Mouse (Mus musculus) left cerebral cortex, postnatal 4 days (tissue): ENCODE data around the gene Sgk1. TPM values are rescaled to one million over a fixed set of nuclear protein-coding genes. Genes with fewer than 3 reads are reported as not detected.

Source experiments
- DNase-seq: peaks from one replicate; pipeline ENCODE4 v3.0.0-alpha.2; 2022
- intact Hi-C: fragments of 180-260 bp; cut with DNase I; formaldehyde crosslinking; loops from one replicate; pipeline ENCODE4 v1.15.1; 2025
- total RNA-seq, 2 experiments: library from RNA; stranded (reverse); gene quantifications; 2 replicates each; pipeline ENCODE4 v1.2.3; 2021

Gene Sgk1
- 10 to 100 TPM; 70.3 to 86.9 TPM for total RNA-seq

DNA sequence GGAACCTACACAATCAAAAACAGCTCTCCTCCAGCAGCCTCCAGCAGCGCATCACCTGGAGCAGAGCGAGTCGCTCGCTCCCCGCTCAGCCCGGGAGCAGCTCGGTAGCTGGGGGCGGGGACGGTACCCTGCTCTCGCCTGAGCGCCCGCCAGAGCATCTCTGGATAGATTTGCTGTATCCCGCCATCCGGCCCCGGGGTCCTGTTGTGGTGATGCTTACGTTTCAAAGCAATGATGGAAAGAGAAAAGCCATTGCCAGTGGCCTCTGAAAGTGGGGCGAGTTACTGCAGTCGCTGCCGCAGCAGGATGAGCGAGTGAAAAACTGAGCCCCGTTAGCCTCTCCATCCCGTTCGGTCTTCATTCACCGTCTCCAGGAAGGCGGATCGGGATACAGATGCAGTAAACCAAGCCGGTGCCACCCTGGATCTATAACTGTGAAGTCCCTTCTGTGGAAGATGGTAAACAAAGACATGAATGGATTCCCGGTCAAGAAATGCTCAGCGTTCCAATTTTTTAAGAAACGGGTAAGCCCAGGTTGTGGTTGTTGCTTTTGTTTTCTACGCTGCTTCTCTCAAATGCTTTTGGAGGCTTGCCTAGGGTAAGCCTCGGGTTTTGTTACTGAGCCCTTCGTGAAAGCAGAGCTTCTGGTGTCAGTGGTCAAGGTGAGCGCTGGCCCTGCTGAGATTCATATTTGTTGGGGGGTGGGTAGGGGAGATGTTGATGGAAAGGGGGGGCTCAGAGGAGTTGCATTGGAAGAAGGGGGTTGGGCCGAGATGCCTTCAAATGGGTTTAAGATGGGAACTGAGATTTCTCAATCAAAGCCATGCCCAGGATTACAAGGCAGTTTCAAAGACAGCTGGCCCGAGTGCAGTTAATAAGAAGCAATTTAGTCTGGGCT, at the start of gene Sgk1:
TSS of gene Sgk1 (plus strand) at position 1 of the 898 bp plus-strand sequence.
- intact Hi-C loops, result loop anchor here (2.0 to 10.0 kb wide), 4 partner anchors 112 to 415 kb away; no protein-coding TSS in a partner anchor
- peak; percentile 70 for DNase-seq

DNA sequence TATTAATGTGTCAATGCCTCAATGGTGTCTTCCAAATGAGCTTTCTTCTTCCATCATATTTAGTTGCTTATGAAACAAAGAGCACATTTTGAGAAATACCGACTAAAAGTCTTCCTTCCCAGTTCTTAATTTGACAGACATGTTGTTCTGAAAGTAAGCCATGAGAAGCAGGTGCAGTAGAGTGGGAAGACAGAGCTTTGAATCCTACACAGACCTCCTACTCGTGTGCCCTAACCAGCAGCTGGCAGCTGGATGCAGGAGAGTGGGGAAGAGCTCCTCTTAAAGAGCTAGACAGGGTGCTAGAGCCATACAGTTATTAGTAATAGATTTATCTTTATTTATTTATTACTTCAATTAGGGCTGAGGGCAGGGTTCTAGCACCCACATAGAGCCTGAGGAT, 49.7 kb upstream of the Sgk1 start:
- no peak for DNase-seq
- intact Hi-C loops, result no loop called here

DNA sequence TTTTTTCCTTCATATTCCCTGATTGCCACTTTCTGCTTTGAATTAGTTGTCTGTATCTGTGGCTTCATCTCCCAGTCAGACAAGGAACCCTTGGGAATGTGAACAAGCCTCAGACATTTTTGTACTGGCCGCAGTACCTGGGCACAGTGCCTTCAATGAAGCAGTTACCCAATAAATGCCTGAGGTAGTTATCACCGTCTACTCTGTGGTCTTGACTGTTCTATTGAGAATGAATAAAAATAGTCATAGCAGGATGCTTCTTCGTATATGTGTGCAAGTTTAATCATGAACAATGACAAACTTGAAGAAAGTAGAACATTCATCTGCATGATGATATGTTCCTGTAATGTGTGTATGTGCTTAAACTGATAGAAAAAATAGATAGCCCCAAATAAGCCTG, 48.2 kb upstream of the Sgk1 start:
- DNase-seq, result no peak
- intact Hi-C loops, result no loop called here

DNA sequence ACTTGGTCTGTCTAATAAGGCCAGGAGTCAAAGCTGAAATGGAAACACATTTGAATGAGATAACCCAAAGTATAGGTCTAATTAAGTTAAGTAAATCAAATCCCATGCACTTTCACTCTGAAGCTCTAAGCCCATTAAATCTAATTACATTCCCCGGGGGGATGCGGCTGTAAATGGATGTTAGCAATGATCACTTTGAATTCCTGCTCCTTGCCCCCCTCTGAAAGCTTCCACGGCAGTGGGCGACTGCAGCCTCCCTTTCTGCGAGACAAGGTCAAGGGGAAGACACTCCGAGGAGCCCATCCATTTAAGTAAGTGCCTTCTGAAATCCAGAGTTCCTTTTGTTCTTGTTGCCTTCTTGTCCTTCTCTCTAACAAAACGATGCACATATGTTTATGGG, 46.9 kb upstream of the Sgk1 start:
- no peak for DNase-seq
- intact Hi-C loops, result no loop called here

DNA sequence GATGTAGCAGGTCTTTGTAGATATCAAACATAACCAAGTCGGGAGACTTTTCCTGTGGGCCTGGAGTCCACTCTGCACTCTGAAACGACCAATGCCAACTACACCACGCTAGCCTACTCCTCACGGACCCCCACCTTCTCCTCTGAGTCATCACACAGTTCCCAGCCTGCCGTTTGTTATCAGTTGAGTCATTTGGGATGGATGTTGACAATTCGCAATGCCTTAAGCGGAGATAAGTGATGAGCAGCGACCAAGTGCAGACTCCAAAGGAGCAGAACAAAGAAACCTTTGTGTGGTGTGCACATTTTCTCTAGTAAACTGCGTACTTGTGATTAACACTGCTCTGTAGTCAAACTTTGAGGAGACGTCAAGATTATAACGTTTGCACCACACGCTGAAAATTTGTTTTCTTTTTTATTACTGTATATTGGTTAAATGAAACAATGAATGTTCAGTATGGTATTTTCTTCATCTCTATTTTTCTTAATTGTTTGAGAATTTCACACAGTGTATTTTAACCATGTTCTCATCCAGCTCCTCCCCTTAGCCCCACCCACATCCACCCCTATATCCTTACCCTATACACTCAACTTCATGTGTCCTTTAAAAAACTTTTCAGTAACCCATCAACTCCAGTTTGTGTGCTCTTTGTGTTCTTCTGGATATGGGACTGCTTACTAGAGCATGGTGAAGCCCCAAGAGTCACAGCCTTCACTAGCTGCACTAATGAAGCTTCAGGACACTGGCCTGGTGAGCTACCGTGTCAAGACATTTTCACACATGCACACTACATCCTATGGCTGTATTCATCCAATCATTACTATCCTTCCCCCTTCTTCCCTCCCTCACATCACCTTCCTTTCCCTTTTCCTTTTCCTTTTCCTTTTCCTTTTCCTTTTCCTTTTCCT, 42.5 kb upstream of the Sgk1 start:
- no peak for DNase-seq
- intact Hi-C loops, result no loop called here

DNA sequence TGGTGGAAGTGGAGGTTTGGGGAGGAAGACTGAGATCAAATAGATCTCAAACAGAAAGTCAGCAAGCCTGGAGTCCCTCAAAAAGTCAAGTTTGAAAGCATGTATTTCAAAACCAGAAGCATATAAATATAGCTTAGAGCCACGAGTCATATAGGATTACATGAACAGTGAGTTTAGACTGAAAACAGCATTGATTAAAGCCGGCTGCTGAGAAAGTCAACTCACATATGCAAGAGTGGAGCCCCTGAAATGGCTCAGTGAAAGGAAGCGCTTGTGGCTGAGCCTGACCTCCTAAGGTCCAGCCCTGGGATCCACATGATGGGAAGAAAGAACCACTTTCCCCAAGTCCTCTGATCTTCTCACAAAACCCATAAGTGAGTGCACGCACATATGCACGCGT, 38.7 kb upstream of the Sgk1 start:
- intact Hi-C loops, result no loop called here
- no peak for DNase-seq

DNA sequence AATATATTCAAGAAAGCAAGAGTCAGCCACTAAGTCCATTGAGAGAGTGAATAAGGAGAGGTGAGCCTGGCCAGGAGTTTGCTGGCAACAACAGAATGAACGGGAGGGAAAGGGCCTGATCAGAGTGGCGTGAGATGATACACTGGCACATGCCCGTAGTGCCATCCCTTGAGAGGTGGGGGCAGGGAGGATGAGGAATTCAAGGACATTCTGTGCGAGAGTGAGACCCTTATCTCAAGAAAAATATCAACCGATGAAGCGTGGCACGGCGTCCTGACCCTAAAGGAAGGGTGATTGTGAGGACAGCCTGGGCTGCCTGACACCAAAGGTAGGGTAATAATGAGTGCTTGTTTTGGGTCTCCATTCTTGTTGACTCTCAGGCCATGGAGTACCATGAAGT, 38.1 kb upstream of the Sgk1 start:
- intact Hi-C loops, result no loop called here
- DNase-seq, result peak; percentile 14

DNA sequence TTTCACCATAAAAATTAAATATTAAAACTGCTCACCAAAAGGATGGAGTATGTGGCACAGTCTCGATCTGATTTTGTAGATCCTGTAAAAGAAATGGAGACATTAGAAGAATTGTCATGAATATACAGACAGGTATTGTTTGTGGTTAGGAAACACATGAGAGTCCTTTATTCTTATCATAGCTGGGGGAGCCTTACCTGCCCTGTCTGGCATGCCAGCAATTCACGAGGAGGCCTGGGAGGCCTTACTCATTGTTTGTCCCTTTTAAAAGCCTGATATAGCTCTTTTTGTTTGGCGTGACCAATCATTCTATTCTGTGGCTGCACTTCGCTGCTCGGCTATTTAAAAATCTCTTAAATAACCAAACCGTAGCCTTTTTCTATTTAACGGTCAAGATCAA, 37.6 kb upstream of the Sgk1 start:
- intact Hi-C loops, result no loop called here
- DNase-seq, result no peak

DNA sequence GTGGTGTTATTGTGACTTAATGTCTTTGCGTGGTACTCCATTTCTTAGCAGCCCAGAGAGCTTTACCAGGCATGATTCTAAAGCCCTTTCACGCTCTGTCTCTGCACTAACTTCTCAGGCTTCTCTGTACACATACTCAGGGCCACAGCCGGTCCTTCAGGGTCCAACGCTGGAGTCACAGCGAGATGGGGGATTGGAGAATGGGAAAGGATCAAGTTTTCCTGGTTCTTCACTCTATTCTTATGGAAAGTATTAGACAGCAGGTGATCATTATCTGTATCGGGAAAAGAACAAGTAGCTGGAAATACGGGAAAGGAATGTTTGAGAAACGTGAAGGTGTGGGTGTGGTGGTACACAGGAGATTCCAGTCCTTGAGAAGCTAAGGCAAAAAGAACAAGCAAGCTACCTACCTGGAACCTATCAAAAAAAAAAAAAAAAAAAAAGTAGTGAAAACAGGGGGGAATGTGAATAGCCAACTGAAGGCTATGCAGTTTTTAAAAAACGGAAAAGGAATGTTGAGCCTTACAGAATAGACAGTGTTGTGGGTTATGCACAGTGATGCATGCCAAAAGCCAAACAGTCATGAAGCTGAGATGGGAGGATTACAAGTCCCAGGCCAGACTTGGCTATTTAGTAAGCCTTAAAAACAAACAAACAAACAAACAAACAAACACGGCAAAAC, 36.2 kb upstream of the Sgk1 start:
- intact Hi-C loops, result no loop called here
- DNase-seq, result no peak

DNA sequence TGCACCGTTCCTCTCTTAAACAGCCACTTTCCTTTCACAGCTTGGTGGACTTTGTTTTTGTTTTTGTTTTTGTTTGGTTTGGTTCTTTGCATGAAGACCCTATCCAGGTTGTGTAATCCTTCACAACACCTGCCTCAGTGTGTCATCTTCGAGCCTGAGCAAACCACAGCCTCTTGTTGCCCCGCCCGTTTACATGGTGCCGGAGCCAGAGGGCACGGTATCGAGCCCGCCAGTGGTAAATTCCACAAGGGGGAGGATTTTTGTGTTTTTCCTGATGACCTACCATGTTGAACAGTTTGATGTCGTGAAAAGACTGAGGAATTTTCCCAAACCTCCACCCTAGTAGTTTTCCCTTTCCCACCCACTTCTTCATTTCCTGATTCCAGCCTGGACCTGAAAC, 35.6 kb upstream of the Sgk1 start:
- no peak for DNase-seq
- intact Hi-C loops, result no loop called here

DNA sequence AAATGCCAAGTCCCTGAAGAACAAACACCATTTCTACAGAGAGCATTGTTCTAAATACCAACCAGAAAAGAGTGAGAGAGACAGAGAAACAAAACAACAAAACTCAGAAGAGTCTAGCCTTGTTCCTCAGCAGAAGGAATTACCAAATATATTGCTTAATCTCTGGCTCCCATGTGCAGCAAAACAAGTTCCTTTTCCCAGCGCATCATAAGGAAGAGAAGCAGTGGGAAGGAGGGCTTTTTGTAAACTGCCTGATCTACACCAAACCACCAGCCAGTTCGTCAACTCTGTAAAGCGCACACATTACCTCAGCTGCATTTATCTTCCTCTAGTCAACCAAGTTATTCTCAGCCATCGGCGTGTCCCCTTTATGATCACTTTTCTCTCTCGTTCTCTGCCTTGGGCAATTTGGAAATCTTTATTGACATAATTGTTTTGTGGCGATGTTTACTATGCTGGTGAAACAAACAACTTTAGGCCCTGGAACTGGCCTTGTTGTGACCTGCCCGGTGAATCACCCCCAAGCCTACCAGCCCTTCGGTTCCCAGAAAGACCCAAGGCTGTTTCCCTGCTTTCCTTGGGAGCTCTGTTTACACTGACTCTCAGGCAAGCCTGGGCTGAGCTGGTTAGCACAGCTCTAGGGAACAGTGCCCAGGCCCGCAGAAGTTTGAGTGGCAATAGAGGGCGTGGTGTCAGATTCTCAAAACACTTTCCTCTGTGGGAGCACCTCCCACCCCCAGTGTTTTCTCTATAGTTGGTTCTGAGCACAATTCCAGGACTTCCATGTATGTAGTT, 34.8 kb upstream of the Sgk1 start:
- DNase-seq, result no peak
- intact Hi-C loops, result no loop called here

DNA sequence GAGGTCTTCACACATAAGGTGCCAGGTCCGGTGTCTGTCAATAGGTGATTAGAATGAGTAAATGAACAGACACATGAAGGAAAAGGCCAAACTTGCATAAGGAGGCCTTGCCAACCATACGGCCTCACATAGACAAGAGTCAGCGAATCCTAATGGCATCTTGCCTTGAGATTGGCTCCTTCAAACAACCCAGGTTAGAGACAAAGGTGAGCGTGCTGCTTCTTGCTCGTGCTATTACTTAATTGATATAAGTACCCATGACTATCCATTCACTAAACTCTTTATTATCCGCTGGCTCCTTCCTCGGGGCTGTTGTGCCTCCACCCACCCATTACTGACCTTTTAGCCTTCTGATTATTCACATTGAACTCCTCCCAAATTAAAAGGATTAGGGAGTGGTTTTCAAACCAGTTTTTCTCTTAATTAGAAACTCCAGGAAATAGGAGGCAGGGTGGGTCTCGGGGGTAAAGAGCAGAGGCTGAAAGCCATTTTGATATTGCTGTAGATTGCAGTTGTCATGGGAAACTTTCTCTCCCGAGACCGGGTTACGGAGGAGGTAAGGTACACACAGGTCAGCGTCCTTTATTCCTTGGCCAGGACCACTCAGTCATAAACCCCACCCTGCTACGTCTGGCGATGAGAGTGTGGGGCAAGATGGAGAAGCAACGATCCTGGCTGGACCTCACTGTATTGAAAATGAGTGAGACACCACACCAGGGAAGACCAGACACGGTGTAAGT, 33.9 kb upstream of the Sgk1 start:
- no peak for DNase-seq
- intact Hi-C loops, result no loop called here

DNA sequence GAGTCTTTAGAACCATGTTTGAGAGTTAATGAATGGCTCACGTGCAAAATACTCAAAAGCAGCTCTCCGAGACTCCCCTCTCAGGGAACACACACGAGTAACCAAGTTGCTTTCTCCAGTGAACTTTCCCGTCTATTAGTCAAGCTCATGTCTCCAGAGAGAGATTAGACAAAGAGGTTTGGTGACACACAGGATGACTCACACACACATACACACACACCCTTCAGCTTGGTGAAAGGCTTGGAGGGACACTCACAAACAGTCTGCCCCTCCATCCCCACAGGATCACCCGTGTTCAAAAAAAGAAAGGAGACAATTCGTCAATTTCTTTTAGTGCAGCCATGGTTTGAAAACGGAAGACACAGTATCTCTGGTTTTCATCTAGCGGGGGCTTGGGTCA, 32.7 kb upstream of the Sgk1 start:
- DNase-seq, result no peak
- intact Hi-C loops, result no loop called here

DNA sequence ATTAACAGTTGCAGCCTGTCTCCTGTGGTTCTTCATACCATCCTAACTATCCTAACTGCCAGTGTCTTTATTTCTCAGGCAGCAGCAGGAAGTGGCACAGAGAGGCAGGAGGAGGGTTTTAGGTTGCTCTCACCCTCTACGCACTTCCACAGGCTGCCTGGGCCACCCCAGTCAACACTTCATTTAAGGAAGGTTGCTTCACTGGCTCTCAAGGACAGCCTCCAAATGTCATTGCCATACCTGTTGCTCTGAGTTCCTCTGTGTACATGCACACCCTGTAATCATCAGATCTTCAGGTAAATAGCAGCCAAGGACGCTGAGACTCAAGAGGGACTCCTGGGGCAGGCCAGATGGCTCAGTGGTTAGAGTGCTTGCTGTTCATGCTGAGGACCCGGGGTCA, 31.7 kb upstream of the Sgk1 start:
- DNase-seq, result no peak
- intact Hi-C loops, result no loop called here

DNA sequence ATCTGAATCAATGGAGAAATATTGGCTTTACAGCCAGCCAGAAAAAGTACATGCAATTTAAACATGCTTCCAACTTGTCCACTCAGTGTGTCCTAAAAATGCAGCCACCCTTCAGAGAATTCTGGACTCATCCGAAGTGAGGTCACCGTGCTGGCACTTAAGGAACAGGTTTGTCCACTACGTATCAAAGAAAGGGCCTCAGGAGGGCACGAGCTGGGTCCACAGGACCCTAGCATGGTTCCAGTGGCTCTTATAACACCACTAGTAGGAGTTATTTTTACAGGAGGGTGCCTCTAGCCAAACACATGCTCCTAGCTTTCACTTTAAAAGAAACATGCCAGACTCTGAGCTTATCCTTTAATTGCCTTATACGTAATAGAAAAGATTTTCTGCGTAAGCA, 28.9 kb upstream of the Sgk1 start:
- no peak for DNase-seq
- intact Hi-C loops, result no loop called here

DNA sequence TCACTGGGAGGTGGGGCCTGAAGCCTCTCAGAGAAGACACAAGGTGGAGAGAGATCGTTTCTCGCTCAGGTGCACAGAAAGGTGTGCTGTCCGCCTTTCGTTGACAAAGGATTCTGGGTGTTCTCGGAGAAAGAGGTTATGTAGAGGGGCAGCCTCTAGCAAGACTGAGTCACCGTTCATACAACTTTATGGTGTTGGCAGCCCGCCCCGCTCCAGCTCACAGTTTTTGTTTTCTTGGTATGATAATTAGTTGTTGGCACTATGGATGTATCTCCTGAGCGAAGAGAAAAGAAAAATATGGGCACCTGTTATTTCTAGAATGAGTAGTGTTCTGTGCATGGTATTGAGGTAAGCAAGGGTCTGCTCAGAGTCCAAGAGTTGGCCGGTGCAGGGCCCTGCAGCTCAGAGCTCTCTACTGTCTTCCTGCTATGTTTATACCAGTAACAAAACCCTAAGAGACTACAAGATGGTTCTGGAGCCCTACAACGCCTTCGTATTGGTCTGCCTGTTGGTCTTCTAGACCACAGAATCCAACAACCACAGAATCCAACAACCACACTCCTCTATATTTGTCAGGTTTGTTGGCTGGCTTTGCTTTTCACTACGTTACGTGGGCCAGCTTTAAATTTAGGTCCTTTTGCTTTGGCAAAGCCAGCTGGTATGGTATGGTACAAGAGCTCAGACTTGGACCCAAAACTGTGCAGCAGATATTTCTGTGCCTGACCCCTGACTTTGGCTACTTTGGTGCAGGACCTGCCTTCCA, 28.2 kb upstream of the Sgk1 start:
- DNase-seq, result no peak
- intact Hi-C loops, result no loop called here

DNA sequence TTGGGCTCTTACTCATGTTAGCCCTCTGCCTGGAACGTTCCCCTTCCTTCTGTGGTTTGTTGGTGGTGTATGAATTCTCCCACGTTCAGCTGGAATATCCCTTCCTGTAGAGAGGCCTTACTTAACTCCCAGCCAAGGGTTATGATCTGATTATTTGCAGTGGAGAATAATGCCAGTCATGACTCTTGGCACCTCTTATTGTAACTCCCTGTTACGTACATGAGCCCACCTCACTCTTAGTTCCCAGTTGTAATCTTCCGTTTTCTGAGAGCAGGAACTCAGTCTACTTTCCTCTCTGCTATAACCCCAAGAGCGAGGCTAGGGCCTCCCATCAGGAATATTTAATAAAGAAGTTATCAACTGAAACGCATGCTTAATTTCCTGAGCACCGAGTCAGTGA, 26.6 kb upstream of the Sgk1 start:
- no peak for DNase-seq
- intact Hi-C loops, result no loop called here

DNA sequence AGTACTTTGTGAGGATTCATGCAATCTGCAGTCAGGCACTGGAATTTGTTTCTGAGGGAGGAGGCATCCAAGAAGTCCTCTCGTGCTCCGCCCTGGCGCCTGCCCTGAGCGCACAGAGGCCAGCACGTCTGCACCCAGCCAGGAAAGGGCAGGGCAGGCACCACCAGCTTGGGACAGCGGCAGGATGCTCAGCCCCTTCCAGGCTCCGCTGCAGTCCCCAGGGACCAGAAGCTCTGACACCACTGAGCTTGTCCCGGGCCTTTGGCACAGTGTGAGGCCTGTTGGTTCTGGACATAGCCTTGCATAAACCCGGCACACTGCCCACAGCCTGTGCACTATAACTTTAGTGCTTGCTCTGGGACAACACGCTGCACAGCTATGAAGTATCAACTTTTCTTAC, 24.3 kb upstream of the Sgk1 start:
- intact Hi-C loops, result no loop called here

DNA sequence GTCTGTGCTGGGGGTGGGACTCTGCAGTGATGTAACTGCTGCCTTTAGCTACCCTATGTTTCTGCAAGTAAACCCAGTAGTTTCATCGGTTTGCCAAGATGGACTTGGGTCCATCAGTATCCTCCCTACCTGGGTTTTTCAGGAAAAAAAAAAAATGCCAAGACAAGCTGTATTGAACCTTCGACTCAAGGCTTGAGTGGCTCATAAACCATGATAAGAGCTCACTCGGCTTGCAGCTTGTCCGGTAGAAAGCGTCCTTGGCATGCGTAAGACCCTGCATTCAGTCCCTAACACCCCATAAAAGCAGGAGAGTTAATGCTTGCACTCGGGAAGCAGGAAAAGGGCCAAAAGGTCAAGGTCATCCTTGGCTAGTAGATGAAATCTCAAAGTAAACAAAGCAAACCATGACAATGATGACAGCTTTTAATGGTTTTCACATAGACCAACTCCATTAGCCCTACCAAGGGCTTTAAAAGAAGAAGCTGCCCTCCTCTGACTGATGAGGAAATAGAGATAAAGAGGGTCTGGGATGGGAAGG, 23.5 kb upstream of the Sgk1 start:
- intact Hi-C loops, result no loop called here
- DNase-seq, result no peak

More for the DNA sequence above, 24.3 kb upstream of the Sgk1 start:
- DNase-seq, result no peak
